Mouse (Mus musculus) olfactory bulb, adult 2 months (tissue): Measurements from ENCODE around the gene Lysmd2. TPM values are rescaled to one million over a fixed set of nuclear protein-coding genes. Genes with fewer than 3 reads are reported as not detected.

ENCODE experiments used
- H3K27ac ChIP-seq: fragments of 200-500 bp; 2 replicates; pipeline ENCODE4 v1.5.1; 2012; ENCODE audit warnings: low read depth, low read length; ENCODE audit not compliant: insufficient read depth
- H3K4me1 ChIP-seq: fragments of 200-500 bp; 2 replicates; pipeline ENCODE4 v1.6.1; 2012; ENCODE audit warnings: low read length; ENCODE audit not compliant: control insufficient read depth, insufficient read depth
- H3K4me3 ChIP-seq: fragments of 200-500 bp; 2 replicates; pipeline ENCODE4 v1.5.1; 2012; ENCODE audit warnings: mild to moderate bottlenecking, low read depth, low read length, moderate library complexity; ENCODE audit not compliant: insufficient read depth
- CTCF ChIP-seq: fragments of 200-500 bp; IDR thresholded peaks from 2 replicates; pipeline ENCODE4 v1.5.1; 2012; ENCODE audit warnings: low read depth, mild to moderate bottlenecking, low read length, moderate library complexity; ENCODE audit not compliant: insufficient read depth
- POLR2A ChIP-seq: fragments of 200-500 bp; IDR thresholded peaks from 2 replicates; pipeline ENCODE4 v1.6.1; 2012; ENCODE audit warnings: mild to moderate bottlenecking, low read depth, low read length, moderate library complexity; ENCODE audit not compliant: insufficient read depth
- WGBS: fragments of 180-500 bp; shearing (Covaris S2); methylation state at CpG from one replicate; pipeline ENCODE4 v1.1.7; 2018; 5-methylcytosine and 5-hydroxymethylcytosine counted together
- polyA plus RNA-seq: library from polyadenylated mRNA; stranded (reverse); fragments of >200 nt; gene quantifications from 2 replicates; pipeline ENCODE4 v1.2.4, GENCODE M21; 2012; ENCODE audit warnings: low replicate concordance; ENCODE audit not compliant: missing spikeins, insufficient read depth, insufficient read length

Gene Lysmd2
- polyA plus RNA-seq, 1 experiment: not detected

DNA sequence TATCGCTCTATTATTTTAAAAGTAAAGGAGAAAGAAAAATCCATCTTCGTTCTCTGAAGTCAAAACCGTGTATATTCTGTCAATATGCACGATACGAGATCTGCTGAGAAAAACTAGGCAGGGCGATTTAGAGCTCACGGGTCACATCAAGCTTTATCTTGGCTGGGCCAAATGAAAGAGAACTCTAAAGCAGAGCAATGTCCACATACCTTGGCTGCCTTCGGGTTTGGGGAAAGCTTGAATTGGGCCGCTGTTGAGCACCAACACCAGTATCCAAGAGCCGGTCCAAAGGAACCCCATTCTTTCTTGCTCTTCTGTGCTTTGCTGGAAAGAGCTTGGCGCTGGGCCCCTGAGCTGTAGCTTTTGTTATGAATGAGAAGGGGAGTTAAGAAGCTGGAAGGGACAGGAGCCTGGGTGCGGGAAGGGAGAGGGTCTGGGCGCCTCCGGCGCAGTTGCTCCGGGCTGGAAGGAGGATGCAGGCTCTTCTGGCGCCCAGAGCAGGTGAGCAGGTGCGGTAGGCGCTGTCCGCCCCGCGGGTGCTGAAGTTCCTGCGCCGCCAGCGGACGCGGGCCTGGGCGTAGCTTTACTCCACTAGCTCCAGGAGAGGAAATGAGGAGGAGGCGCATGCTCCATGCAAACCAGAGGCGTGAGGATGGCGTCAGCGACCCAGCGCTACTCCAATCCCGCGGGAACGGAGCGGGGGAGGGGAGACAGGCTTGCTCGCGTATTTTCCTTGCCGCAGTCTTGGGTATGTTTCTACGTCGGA is 58.1 kb downstream of the Lysmd2 start, which contains the start of gene Scg3:
Gene Scg3 (minus strand): TSS at position 631 of the 766 bp plus-strand sequence.
- TF ChIP-seq CTCF (no peak; the same call in 1 of the 2 replicates), POLR2A (no peak; the same call in 1 of the 2 replicates)
- H3K4me3 ChIP-seq: peak within 1 kb of the TSS; percentile 78
- WGBS: 2% methylated on average over 42 of the region's 42 CpGs
- H3K4me1 ChIP-seq: no peaks in the 10 kb centered on the region
- peak within 1 kb of the TSS; percentile 92 for H3K27ac ChIP-seq

DNA sequence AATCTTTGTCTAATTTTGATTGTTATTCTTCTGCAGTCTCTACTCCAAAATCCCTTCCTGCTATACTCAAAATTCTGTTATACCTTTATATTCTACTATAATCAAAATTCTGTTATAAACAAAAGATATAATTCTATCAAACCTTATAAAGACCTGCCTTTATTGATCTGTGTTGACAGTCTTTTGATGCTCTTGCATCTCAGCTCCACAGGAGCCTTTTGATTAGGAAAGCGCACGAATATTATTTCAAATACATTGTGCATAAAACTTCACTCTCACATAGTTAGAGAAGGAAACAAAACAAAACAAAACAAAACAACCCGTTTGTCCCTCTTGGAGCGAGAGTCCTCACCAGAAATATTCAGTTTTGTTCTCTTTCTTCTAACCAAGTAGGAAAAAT is 58.8 kb downstream of the Lysmd2 start:
- peak overlapping the region; percentile 78 for H3K4me3 ChIP-seq
- H3K27ac ChIP-seq: peak overlapping the region; percentile 92
- WGBS: 15% methylated on average over 4 of the region's 4 CpGs
- no peaks in the 10 kb centered on the region for H3K4me1 ChIP-seq
- TF ChIP-seq CTCF: no peak
- TF ChIP-seq POLR2A: no peak

DNA sequence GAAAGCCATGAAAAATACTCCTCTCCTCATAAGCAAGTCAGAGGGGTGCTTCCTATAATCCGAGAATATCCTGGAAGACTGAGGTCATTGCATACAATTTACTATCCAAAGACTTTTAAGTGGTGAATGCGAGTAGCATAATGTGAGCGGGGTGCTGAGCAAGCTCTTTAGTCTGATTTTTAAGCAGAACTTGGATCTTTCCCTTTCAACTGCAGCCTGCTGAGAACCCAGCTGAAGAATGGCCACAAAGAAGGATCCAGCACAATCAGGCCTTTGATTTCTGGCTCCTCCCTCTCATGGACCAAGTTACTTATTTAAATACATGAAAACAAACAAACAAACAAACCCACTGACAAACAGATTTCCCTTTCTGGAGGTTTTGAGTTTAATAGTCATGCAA is 59.2 kb downstream of the Lysmd2 start:
- Histone ChIP-seq H3K4me1 (no peaks in the 10 kb centered on the region), H3K4me3 (no peak overlapping the region), H3K27ac (peak overlapping the region; percentile 62; the same call in 1 of the 2 replicates)
- TF ChIP-seq POLR2A: no peak
- TF ChIP-seq CTCF: no peak
- 16% methylated on average over 3 of the region's 3 CpGs for WGBS

Other genes starting within 250 kb of the Lysmd2 start
- not detected in 2 replicates for gene Mapk6, start 215.7 kb upstream of the Lysmd2 start, polyA plus RNA-seq
- gene Leo1, start 184.2 kb upstream of the Lysmd2 start, polyA plus RNA-seq: not detected in 2 replicates
- gene Tmod3, start 66.1 kb upstream of the Lysmd2 start, polyA plus RNA-seq: not detected in 2 replicates
- gene Tmod2, start 14.4 kb upstream of the Lysmd2 start, polyA plus RNA-seq: 107 and 444 TPM in 2 replicates
- 388 TPM in 1 of 2 replicates, not detected in the other for gene Scg3, start 58.3 kb downstream of the Lysmd2 start, polyA plus RNA-seq
- not detected in 2 replicates for gene Bmp5, start 149.6 kb downstream of the Lysmd2 start, polyA plus RNA-seq